Mouse (Mus musculus) liver, adult 2 months (tissue): ENCODE results near the gene Slk. TPM values are rescaled to one million over a fixed set of nuclear protein-coding genes. Genes with fewer than 3 reads are reported as not detected.

ENCODE experiments used
- DNase-seq: peaks from one replicate; pipeline ENCODE4 v3.0.0-alpha.2; 2011; ENCODE audit warnings: low read depth, low spot score; ENCODE audit errors: extremely low read depth
- H3K27ac ChIP-seq: fragments of 200-500 bp; replicated peaks from 2 replicates; pipeline ENCODE4 v1.5.1; 2012; ENCODE audit warnings: low read depth, mild to moderate bottlenecking, control low read depth, inconsistent platforms, low read length; ENCODE audit not compliant: insufficient read depth
- H3K27me3 ChIP-seq: fragments of 200-500 bp; 2 replicates; pipeline ENCODE4 v1.6.1; 2012; ENCODE audit warnings: mild to moderate bottlenecking, moderate library complexity, low read length, inconsistent platforms; ENCODE audit not compliant: control insufficient read depth, insufficient read depth
- H3K36me3 ChIP-seq: fragments of 200-500 bp; 2 replicates; pipeline ENCODE4 v1.6.1; 2012; ENCODE audit warnings: low read length, inconsistent platforms; ENCODE audit not compliant: control insufficient read depth, insufficient read depth
- H3K4me1 ChIP-seq: fragments of 200-500 bp; 2 replicates; pipeline ENCODE4 v1.6.1; 2011; ENCODE audit warnings: low read length; ENCODE audit not compliant: control insufficient read depth, insufficient read depth
- H3K4me3 ChIP-seq: fragments of 200-500 bp; 2 replicates; pipeline ENCODE4 v1.5.1; 2011; ENCODE audit warnings: low read depth, mild to moderate bottlenecking, control low read depth, low read length, moderate library complexity; ENCODE audit not compliant: insufficient read depth
- H3K79me2 ChIP-seq: fragments of 200-500 bp; 2 replicates; pipeline ENCODE4 v1.6.1; 2012; ENCODE audit warnings: inconsistent platforms, mild to moderate bottlenecking, low read length, moderate library complexity; ENCODE audit not compliant: control insufficient read depth, insufficient read depth
- H3K9ac ChIP-seq: fragments of 200-500 bp; 2 replicates; pipeline ENCODE4 v1.6.1; 2012; ENCODE audit warnings: low read depth, mild to moderate bottlenecking, control low read depth, inconsistent platforms, low read length
- CTCF ChIP-seq: fragments of 200-500 bp; IDR thresholded peaks from 2 replicates; pipeline ENCODE4 v1.5.1; 2011; ENCODE audit warnings: low read depth, low read length, control low read depth
- POLR2A ChIP-seq: fragments of 200-500 bp; IDR thresholded peaks from 2 replicates; pipeline ENCODE4 v1.6.1; 2011; ENCODE audit warnings: low read length, control low read depth; ENCODE audit not compliant: insufficient read depth; ENCODE audit errors: extremely low read depth
- WGBS: fragments of 180-500 bp; shearing (Covaris S2); methylation state at CpG from one replicate; pipeline ENCODE4 v1.1.7; 2018; 5-methylcytosine and 5-hydroxymethylcytosine counted together
- polyA plus RNA-seq: library from polyadenylated mRNA; depleted of rRNA; stranded (reverse); fragments of >200 nt; gene quantifications from 2 replicates; pipeline ENCODE4 v1.2.3, GENCODE M21; 2012
- total RNA-seq: library from RNA; depleted of rRNA; stranded (reverse); fragments of >200 nt; gene quantifications from 2 replicates; pipeline ENCODE4 v1.2.3, GENCODE M21; 2014

Gene Slk
- total and polyA plus RNA-seq, 2 experiments: 5.3 to 27.3 TPM

GRCm38 (mm10) chr19:47650366-47651159, 71.1 kb downstream of the Slk start:
- Histone ChIP-seq H3K79me2 (no peaks in the 10 kb centered on the region), H3K9ac (no peak overlapping the region), H3K36me3 (no peaks in the 10 kb centered on the region), H3K27me3 (no peaks in the 10 kb centered on the region), H3K4me1 (peaks cover 6% of the 10 kb centered on the region; the same call in 1 of the 2 replicates), H3K4me3 (no peak overlapping the region), H3K27ac (no peak overlapping the region)
- TF ChIP-seq CTCF (no peak), POLR2A (no peak)
- no peak for DNase-seq
- WGBS: 80% methylated on average over 16 of the region's 16 CpGs

GRCm38 (mm10) chr19:47651160-47651480, 71.6 kb downstream of the Slk start:
- WGBS: 70% methylated on average over 5 of the region's 5 CpGs

GRCm38 (mm10) chr19:47652255-47652654, 72.8 kb downstream of the Slk start:
- H3K4me1 ChIP-seq: no peaks in the 10 kb centered on the region
- TF ChIP-seq CTCF (no peak), POLR2A (no peak)
- no peaks in the 10 kb centered on the region for H3K27me3 ChIP-seq
- no peak overlapping the region for H3K9ac ChIP-seq
- WGBS: 80% methylated on average over 8 of the region's 8 CpGs
- DNase-seq: no peak
- no peak overlapping the region for H3K4me3 ChIP-seq
- H3K36me3 ChIP-seq: no peaks in the 10 kb centered on the region
- no peak overlapping the region for H3K27ac ChIP-seq
- H3K79me2 ChIP-seq: no peaks in the 10 kb centered on the region

More at GRCm38 (mm10) chr19:47651160-47651480, 71.6 kb downstream of the Slk start:
- peaks cover 4% of the 10 kb centered on the region; the same call in 1 of the 2 replicates for H3K4me1 ChIP-seq
- DNase-seq: no peak
- H3K27ac ChIP-seq: no peak overlapping the region
- H3K36me3 ChIP-seq: no peaks in the 10 kb centered on the region
- H3K4me3 ChIP-seq: no peak overlapping the region
- no peaks in the 10 kb centered on the region for H3K79me2 ChIP-seq
- TF ChIP-seq CTCF: no peak
- TF ChIP-seq POLR2A: no peak
- no peaks in the 10 kb centered on the region for H3K27me3 ChIP-seq
- no peak overlapping the region for H3K9ac ChIP-seq

- no peak overlapping the region for H3K9ac ChIP-seq
- TF ChIP-seq POLR2A: no peak
- TF ChIP-seq CTCF: no peak
- no peaks in the 10 kb centered on the region for H3K27me3 ChIP-seq
- H3K79me2 ChIP-seq: no peaks in the 10 kb centered on the region
- no peak for DNase-seq
- H3K27ac ChIP-seq: no peak overlapping the region
- no peaks in the 10 kb centered on the region for H3K36me3 ChIP-seq
- no peaks in the 10 kb centered on the region for H3K4me1 ChIP-seq
- WGBS: 87% methylated on average over 8 of the region's 8 CpGs
- H3K4me3 ChIP-seq: no peak overlapping the region
These were observed 73.7 kb downstream of the Slk start for GRCm38 (mm10) chr19:47653173-47653572.

- no peak overlapping the region for H3K27ac ChIP-seq
- H3K4me1 ChIP-seq: no peaks in the 10 kb centered on the region
- WGBS: 71% methylated on average over 11 of the region's 11 CpGs
- no peaks in the 10 kb centered on the region for H3K27me3 ChIP-seq
- DNase-seq: no peak
- H3K36me3 ChIP-seq: no peaks in the 10 kb centered on the region
- no peaks in the 10 kb centered on the region for H3K79me2 ChIP-seq
- TF ChIP-seq POLR2A (no peak), CTCF (no peak)
- H3K4me3 ChIP-seq: no peak overlapping the region
- no peak overlapping the region for H3K9ac ChIP-seq
These were observed 75.4 kb downstream of the Slk start for GRCm38 (mm10) chr19:47654896-47655295.

- H3K27ac ChIP-seq: no peak overlapping the region
These were observed 79.5 kb downstream of the Slk start for GRCm38 (mm10) chr19:47658914-47659535.

More at GRCm38 (mm10) chr19:47658914-47659535, 79.5 kb downstream of the Slk start:
- no peak overlapping the region for H3K9ac ChIP-seq
- H3K4me1 ChIP-seq: no peaks in the 10 kb centered on the region
- 51% methylated on average over 5 of the region's 5 CpGs for WGBS
- TF ChIP-seq POLR2A (no peak), CTCF (peak; percentile 68)
- no peaks in the 10 kb centered on the region for H3K27me3 ChIP-seq
- H3K4me3 ChIP-seq: no peak overlapping the region
- no peak for DNase-seq
- H3K36me3 ChIP-seq: no peaks in the 10 kb centered on the region
- no peaks in the 10 kb centered on the region for H3K79me2 ChIP-seq
